Mouse (Mus musculus) heart, postnatal 0 days (tissue): ENCODE measurements around the gene Kdm4b. TPM values are rescaled to one million over a fixed set of nuclear protein-coding genes. Genes with fewer than 3 reads are reported as not detected.
A peak's percentile ranks its signal among the peaks of the same experiment; 100 is the strongest.

ENCODE experiments used
- ATAC-seq: fragments of 200-750 bp; cut with Nextera tagmentation; 2 replicates; pipeline ENCODE4 v1.8.0; 2017; ENCODE audit warnings: low read depth, moderate number of reproducible peaks, moderate library complexity; ENCODE audit not compliant: insufficient read depth
- DNase-seq: peaks from one replicate; pipeline ENCODE4 v3.0.0-alpha.2; 2016; ENCODE audit warnings: low spot score
- H3K27ac ChIP-seq: fragments of 300-500 bp; sonication (generic); 2 replicates; pipeline ENCODE4 v1.5.1; 2014; ENCODE audit warnings: low read depth, mild to moderate bottlenecking
- H3K27me3 ChIP-seq: fragments of 300-500 bp; sonication (generic); 2 replicates; pipeline ENCODE4 v1.6.1; 2014; ENCODE audit warnings: low read length, mixed read lengths; ENCODE audit not compliant: control insufficient read depth, insufficient read depth
- H3K36me3 ChIP-seq: fragments of 300-500 bp; sonication (generic); replicated peaks from 2 replicates; pipeline ENCODE4 v1.6.1; 2014; ENCODE audit warnings: low read length, mixed read lengths; ENCODE audit not compliant: control insufficient read depth, insufficient read depth
- H3K4me1 ChIP-seq: fragments of 300-500 bp; sonication (generic); 2 replicates; pipeline ENCODE4 v1.6.1; 2014; ENCODE audit warnings: antibody characterized with exemption; ENCODE audit not compliant: control insufficient read depth, insufficient read depth
- H3K4me2 ChIP-seq: fragments of 300-500 bp; sonication (generic); 2 replicates; pipeline ENCODE4 v1.6.1; 2014; ENCODE audit warnings: low read depth, mild to moderate bottlenecking, low read length, moderate library complexity
- H3K4me3 ChIP-seq: fragments of 300-500 bp; sonication (generic); 2 replicates; pipeline ENCODE4 v1.5.1; 2014; ENCODE audit warnings: low read depth, low read length
- H3K9ac ChIP-seq: fragments of 300-500 bp; sonication (generic); replicated peaks from 2 replicates; pipeline ENCODE4 v1.6.1; 2014; ENCODE audit warnings: low read depth, low read length, mixed read lengths
- H3K9me3 ChIP-seq: fragments of 300-500 bp; sonication (generic); replicated peaks from 2 replicates; pipeline ENCODE4 v1.6.1; 2016; ENCODE audit warnings: low read length; ENCODE audit not compliant: control insufficient read depth
- CTCF ChIP-seq: IDR thresholded peaks from 2 replicates; pipeline ENCODE4 v1.5.1; 2016; ENCODE audit warnings: antibody characterized with exemption, control low read depth, low read depth
- EP300 ChIP-seq: IDR thresholded peaks from 2 replicates; pipeline ENCODE4 v1.6.1; 2016; ENCODE audit warnings: antibody characterized with exemption, low read depth
- WGBS: fragments of 180-500 bp; shearing (Covaris S2); extraction: QIAGEN DNeasy Blood & Tissue Kit; methylation state at CpG from one replicate; pipeline ENCODE4 v1.1.7; 2014; 5-methylcytosine and 5-hydroxymethylcytosine counted together
- polyA plus RNA-seq: library from polyadenylated mRNA; unstranded; fragments of >200 nt; fragmentation: Nextera tagmentation; extraction: Ambion mirVana; gene quantifications from 2 replicates; pipeline ENCODE4 v1.2.1, GENCODE M21; 2015
- total RNA-seq: library from RNA; depleted of rRNA; stranded (reverse); fragments of >200 nt; gene quantifications from 2 replicates; pipeline ENCODE4 v1.2.3, GENCODE M21; 2014; ENCODE audit warnings: low replicate concordance

Gene Kdm4b
- total and polyA plus RNA-seq, 2 experiments from 2014 or later: 17.7 to 61.8 TPM

- Histone ChIP-seq H3K27ac (no peak overlapping the region), H3K4me2 (no peak overlapping the region), H3K4me1 (peaks cover 17% of the 10 kb centered on the region; the same call in 1 of the 2 replicates), H3K9ac (no peak overlapping the region), H3K9me3 (no peaks in the 10 kb centered on the region), H3K27me3 (no peaks in the 10 kb centered on the region), H3K36me3 (peaks cover 70% of the 10 kb centered on the region), H3K4me3 (no peak overlapping the region)
- DNase-seq: no peak
- TF ChIP-seq CTCF (no peak), EP300 (no peak)
- ATAC-seq: no peak
- WGBS: 89% methylated on average over 12 of the region's 12 CpGs
Measured at GRCm38 (mm10) chr17:56281193-56281592, 44.7 kb upstream of the Kdm4b start.

- Histone ChIP-seq H3K36me3 (peaks cover 80% of the 10 kb centered on the region), H3K4me2 (no peak overlapping the region), H3K9ac (no peak overlapping the region), H3K9me3 (no peaks in the 10 kb centered on the region), H3K4me3 (no peak overlapping the region), H3K27ac (peak overlapping the region; percentile 20; the same call in 1 of the 2 replicates), H3K4me1 (peaks cover 12% of the 10 kb centered on the region), H3K27me3 (no peaks in the 10 kb centered on the region)
- ATAC-seq (no peak), DNase-seq (no peak)
- TF ChIP-seq CTCF (no peak), EP300 (no peak)
- 77% methylated on average over 4 of the region's 4 CpGs for WGBS
Measured at GRCm38 (mm10) chr17:56282802-56283201, 43.1 kb upstream of the Kdm4b start.

GRCm38 (mm10) chr17:56283316-56283715 is 42.5 kb upstream of the Kdm4b start:
- Histone ChIP-seq H3K4me2 (no peak overlapping the region), H3K9me3 (no peaks in the 10 kb centered on the region), H3K4me1 (peaks cover 13% of the 10 kb centered on the region), H3K27ac (peak overlapping the region; percentile 20; the same call in 1 of the 2 replicates), H3K4me3 (no peak overlapping the region), H3K36me3 (peaks cover 77% of the 10 kb centered on the region), H3K27me3 (no peaks in the 10 kb centered on the region), H3K9ac (no peak overlapping the region)
- WGBS: 84% methylated on average over 8 of the region's 8 CpGs
- no peak for DNase-seq
- no peak for ATAC-seq
- TF ChIP-seq CTCF (no peak), EP300 (no peak)

- Histone ChIP-seq H3K9ac (no peak overlapping the region), H3K4me3 (no peak overlapping the region), H3K27me3 (no peaks in the 10 kb centered on the region), H3K9me3 (no peaks in the 10 kb centered on the region), H3K4me1 (peaks cover 20% of the 10 kb centered on the region), H3K36me3 (peaks cover 58% of the 10 kb centered on the region), H3K27ac (no peak overlapping the region), H3K4me2 (no peak overlapping the region)
- TF ChIP-seq CTCF: no peak
- TF ChIP-seq EP300: no peak
- ATAC-seq (no peak), DNase-seq (no peak)
- WGBS: 94% methylated on average over 11 of the region's 11 CpGs
Measured at GRCm38 (mm10) chr17:56285995-56286394, 39.9 kb upstream of the Kdm4b start.

GRCm38 (mm10) chr17:56287830-56288229 is 38.0 kb upstream of the Kdm4b start:
- H3K4me3 ChIP-seq: no peak overlapping the region

GRCm38 (mm10) chr17:56288866-56289265 is 37.0 kb upstream of the Kdm4b start:
- Histone ChIP-seq H3K4me3 (peak overlapping the region; percentile 58), H3K4me2 (peak overlapping the region; percentile 70), H3K27ac (peak overlapping the region; percentile 93), H3K9ac (peak overlapping the region; percentile 57; the same call in 1 of the 2 replicates), H3K27me3 (no peaks in the 10 kb centered on the region), H3K9me3 (no peaks in the 10 kb centered on the region), H3K36me3 (peaks cover 33% of the 10 kb centered on the region), H3K4me1 (peaks cover 27% of the 10 kb centered on the region)
- ATAC-seq (no peak), DNase-seq (no peak)
- WGBS: 44% methylated on average over 3 of the region's 3 CpGs
- TF ChIP-seq CTCF: no peak
- no peak for TF ChIP-seq EP300

More at GRCm38 (mm10) chr17:56287830-56288229, 38.0 kb upstream of the Kdm4b start:
- Histone ChIP-seq H3K4me2 (peak overlapping the region; percentile 3; the same call in 1 of the 2 replicates), H3K27ac (peak overlapping the region; percentile 93), H3K9me3 (no peaks in the 10 kb centered on the region), H3K36me3 (peaks cover 42% of the 10 kb centered on the region), H3K27me3 (no peaks in the 10 kb centered on the region), H3K4me1 (peaks cover 27% of the 10 kb centered on the region), H3K9ac (no peak overlapping the region; the same call in 1 of the 2 replicates)
- ATAC-seq (no peak), DNase-seq (peak; percentile 73)
- 29% methylated on average over 3 of the region's 3 CpGs for WGBS
- TF ChIP-seq EP300 (no peak), CTCF (no peak)
